Mouse (Mus musculus): ENCODE data around the gene Spdye4a.

GRCm38 (mm10) chr5:143180255-143181076, 46.2 kb downstream of the Spdye4a start, which contains the start of the genes Rbak and Spdye4b:
- TF ChIP-seq CTCF (IDR thresholded peaks at IDR 0.05) (peak; percentile 13; the same call in 1 of the 2 replicates), EP300 (IDR thresholded peaks at IDR 0.05; ENCODE audit: insufficient read depth, low read depth, low read length) (peak; percentile 77), POLR2A (IDR thresholded peaks at IDR 0.05; ENCODE audit: insufficient read depth, low read depth, low read length) (peak; percentile 91)

All from heart, adult 2 months (tissue).